Mouse (Mus musculus) lung, postnatal 14 days (tissue): ENCODE results near the gene Dscaml1.
A peak's percentile ranks its signal among the peaks of the same experiment; 100 is the strongest.

ENCODE experiments used
- DNase-seq: peaks from one replicate; pipeline ENCODE4 v3.0.0; 2021

Dscaml1 gene

DNA sequence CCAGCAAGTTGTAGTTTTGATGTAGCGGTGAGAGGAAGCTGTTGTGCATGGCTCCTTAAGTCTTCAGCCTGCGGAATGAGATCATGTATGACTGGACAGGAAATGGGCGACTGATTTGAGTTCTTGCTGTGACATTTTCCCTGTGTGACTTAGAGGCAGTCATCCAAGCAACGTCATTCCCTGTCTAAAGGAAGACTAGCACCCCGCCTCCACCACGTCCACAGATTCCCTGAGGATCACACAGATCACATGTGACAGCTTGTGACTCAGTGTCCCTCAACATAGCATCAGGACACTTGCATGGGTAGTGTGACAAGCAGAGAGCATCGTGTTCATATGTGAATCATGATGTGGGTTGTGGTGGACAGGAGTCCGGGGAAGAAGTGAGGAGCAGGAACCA is 147.6 kb downstream of the Dscaml1 start:
- no peak for DNase-seq

DNA sequence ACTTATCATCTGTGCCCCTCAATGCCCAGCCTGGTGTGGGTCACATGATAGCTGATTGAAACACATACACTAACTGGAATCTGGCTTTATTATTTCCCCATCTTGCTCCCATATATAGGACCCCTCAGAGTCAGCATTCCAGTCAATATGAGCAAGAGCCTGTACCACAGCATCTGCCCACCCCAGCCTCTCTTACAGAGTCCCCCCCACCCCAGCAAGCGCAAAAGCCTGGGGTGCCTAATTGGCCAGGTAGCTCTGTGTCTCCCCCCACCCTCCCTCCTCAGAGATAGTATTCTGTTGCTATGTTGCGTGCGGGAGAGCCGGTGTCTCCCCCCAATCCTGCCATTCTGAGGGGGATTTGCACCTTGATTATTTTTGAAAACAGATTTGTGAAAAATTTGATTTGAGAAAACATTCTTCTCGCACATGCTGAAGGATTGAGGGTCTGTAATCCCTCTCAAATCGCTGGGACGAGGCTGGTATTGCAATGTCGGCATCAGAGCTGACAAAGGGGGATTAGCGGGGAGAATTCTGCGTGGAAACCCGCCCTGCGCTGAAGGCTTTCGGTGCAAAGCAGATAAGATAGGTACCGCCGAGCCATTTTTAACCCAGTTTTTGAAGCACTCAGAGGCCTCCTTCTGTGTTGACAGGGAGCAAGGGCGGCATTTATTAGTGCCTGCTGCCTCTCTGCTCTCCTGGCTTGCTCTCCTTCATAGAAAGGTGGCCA is 153.8 kb downstream of the Dscaml1 start:
- DNase-seq = no peak

DNA sequence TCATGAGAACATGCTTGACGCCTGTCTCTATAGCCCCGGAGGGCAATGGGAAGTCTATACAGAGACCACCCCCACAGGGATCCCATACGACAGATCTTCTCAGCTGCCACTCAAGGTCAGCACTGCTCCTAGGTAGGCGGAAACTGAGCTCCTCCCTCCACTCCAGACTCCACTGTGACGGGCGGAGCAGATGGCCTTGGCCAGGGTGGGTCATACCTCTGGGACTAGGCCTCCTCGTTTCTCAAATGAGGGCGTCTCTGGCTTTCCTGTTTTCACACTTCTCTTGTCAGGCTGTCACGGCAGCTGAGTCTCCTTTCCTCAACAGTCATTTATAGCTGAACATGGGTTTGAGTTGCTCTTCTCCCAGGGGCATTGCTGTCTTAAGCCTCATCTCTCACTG is 160.0 kb downstream of the Dscaml1 start:
- DNase-seq = no peak

DNA sequence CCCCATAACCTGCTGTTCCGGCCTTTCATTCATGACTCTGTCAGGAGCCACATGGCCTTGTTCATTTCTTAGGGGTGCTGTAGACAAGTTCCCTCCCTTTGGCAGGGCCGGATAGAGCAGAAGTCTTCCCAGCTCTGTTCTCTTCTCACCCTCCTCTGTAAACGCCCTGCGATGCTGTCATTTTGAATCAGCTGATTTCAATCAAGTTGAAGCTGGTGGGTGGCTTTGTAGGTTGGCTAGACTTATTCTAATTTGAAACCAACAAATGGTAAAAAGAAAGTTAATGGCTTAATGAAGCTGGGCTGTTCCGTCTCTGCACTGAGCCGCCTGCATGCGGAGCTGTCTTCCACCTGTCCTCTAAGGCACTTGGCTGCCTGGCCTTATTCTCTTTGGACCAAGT is 161.3 kb downstream of the Dscaml1 start:
- DNase-seq = no peak

DNA sequence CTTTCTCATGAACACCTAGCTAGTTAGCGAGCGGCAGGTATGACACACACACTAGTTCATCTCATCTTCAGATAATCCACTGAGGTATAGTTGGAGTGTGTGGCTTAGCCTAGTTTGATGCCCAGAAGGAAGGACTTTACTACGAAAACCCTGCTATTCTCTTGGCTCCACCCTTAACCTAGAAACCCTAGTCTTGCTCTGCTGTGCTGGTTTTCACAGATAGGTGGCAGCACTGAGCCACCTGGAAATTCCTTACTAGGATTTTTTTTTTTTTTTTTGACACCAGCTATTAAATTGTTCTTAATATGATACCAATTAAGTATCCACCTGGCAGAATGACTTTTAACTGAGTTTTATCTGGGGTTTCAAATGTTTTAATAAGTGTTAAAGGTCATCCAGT is 163.4 kb downstream of the Dscaml1 start:
- peak; percentile 62 for DNase-seq

DNA sequence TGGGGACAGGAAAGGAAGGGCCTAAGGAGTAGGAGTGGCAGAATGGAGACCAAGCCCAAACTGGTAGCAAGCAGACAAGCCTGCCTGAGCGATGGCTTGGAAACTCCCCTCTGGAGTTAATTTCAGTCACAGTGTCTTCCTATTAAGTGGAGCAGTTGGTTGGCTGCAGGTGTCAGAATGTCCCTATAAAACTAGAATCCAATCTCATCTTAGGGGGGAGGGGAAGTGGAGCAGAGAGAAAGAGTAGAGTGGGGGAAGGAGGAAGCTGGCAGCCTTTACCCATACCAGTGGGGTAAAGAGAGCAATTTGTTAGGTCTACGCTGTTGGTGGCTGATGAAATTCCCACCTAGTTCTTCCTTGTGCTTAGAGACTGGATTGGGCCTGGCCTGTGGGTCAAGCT is 164.6 kb downstream of the Dscaml1 start:
- no peak for DNase-seq

DNA sequence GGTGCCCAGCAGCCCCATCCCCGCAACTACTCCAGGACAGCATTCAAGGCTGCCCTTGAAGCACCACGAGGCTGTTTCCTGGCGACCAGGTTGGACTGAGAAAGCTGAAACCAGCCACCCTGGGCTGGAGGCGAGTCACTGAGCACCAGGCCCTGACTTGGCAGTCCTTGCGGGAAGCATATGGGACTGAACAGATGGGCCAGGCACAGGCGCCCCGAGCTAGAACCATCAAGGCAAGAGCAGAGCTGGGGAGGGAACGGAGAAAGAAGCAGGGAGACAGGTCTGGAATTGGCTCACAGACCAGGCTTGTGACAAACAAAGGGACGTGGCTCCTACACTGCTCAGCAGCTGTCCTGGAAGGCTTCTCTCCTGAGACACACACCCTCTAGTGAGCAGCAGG is 165.9 kb downstream of the Dscaml1 start:
- no peak for DNase-seq

DNA sequence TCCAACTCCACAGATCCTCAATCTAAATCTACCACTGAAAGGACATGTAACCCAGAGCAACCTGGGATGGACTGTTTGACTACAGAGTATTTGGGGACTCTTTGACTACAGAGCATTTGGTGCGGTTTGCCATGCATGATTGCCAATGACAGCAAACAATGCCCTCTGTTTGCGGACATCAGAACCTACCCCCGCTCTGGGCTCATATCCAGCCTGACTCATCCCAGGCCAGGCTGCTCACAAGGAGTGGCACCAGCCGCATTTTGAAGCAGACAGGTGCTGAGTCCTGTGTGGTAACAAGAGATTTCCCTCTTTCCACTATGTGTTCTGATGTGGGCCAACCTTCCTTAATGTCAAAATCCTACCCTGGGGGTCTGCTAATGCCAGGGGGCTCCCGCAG is 171.7 kb downstream of the Dscaml1 start:
- DNase-seq = no peak

DNA sequence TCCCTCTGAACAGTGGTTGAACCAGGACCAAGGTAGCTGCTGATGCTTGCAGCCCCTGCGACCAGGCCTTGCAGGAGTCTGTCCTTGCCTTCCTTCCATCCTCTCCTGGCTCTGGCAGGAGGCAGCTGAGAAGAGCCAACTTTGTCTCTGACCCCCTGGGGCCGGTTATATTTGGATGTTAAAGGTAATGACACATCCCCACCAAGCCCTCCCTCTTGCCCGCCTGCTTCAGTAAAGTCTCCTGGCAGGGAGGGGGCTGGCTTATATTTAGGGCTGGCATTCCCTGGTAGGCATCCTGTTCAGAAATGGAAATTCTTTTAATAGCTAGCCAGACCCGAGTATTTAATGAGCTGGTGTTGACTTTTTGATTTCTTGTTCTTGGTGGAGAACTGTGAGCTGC is 172.9 kb downstream of the Dscaml1 start:
- no peak for DNase-seq

DNA sequence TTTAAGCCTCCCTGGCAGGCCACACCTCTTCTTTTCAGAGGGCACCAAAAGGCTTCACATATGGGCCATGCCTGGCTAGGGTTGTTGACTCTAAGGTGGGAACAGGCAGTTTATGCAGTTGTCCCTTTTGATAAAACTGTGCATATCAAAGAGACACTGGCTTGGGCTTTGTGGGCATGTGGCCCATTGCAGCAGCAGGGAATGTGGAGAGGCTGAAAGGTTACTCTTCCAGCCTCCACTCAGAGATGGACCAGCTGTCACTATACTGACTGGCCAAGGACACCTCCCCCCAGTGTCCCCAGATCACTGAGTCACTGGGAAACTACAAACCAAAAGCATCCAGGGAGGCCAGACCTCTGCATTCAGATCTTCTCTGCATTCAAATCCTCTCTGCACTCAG is 180.9 kb downstream of the Dscaml1 start:
- DNase-seq = no peak

DNA sequence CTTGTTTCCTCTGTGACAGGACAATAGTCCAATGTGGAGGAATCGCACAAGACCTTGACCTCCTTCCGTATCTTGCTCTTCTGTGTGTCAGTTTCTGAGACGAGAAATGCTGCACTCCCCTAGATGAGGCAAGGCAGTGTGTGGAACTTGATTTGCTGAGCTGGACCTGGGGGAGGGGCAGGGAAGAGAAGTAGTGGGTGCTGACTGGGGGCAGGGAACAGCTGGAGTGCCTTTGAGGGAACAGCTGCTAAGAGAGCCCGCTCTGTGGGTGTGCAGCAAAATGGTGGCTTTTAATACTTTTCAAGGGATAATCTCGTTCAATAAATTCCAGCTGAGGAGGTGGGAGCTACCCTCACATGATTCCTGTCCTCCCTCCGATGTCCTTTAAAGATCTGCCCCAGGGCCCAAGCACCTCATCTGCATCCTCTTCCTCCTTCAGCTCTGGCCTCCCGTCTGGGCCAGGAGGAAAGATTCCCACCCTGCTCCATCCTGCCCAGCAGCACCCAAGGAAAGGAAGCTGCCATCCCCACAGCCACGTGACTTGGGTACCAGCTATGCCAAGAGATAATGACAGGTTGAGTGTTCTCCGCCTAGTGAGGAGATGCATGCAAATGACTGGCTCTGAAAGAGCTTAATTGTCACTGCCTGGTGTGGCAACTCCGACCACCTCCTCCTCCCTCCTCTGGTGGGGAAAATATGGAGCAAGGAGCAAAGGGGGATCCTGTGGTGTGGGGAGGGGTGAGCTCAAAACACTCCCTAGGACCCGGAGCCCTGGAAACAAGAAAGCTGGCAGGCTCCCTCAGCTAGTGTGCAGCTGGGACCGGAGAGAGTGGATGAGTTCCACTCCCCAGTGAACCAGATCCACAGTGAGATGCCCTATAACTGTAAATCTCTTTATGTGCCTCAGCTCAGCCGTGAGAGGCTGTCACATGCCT is 181.9 kb downstream of the Dscaml1 start:
- DNase-seq = no peak

DNA sequence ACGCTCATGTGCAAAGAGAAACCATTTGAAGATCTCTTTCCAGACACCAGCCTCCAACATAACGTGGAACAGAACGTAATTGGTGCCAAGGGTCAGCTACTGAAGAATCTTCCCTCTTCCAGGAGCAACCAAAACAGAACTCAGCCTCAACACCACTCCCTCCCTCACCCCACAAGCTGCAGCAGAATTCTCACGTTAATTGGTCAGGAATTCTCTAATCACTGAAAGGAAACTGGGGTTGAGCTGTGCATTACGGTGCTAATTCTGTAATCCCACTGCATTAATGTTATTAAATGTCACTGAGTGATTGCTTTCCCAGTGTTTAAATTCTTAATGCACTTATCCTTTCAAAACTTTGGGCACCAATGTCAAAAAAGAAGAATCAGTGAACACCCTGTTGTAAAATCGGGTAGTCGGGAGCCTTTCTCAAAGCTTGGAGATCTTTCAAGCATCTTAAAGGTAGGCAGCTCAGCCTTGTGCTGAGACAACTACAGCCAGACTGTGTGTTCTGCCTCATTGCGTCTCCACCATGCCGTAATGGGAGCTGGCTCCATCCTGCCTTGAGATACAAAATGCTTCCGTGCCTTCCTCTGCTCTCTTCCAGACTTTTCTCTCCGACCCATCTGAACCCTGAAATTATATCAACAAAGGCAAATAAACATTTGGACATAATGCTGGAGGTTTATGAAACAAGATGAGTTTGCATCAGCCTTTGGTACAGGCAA is 184.1 kb downstream of the Dscaml1 start:
- DNase-seq = no peak

DNA sequence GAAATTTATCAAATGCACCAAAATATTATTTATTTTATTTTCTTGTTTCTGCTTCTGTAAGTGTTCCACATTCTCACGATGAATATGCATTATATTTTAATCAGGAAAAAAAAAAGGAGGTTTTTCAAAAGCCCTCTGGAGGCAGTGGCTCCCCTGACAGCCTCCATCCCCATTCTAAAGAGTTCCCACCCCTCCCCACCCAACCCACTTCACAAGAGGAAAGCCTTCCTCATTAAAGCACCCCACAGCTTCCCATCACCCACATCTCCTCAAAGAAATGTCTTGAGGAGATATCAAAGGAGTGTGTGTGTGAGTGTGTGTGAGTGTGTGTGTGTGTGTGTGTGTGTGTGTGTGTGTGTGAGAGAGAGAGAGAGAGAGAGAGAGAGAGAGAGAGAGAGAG is 188.2 kb downstream of the Dscaml1 start:
- DNase-seq = no peak

DNA sequence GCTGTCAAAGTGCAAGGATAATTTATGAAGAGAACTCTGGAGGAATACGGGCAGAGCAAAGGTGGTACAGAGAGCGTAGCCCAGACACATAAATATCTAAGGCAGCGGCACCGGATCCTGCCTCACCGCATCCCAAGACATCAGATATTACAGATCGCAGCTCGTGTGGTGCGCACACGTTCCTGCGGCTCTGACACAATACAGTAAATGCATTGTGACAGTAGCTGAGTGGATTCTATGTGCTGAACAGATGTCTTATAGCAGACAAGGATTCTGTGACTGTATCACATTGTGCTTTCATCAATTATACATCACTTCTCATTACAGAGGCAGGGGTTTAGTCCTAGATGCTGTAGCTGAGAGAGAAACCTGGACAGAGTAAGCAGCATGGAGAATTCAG is 191.5 kb downstream of the Dscaml1 start:
- no peak for DNase-seq

DNA sequence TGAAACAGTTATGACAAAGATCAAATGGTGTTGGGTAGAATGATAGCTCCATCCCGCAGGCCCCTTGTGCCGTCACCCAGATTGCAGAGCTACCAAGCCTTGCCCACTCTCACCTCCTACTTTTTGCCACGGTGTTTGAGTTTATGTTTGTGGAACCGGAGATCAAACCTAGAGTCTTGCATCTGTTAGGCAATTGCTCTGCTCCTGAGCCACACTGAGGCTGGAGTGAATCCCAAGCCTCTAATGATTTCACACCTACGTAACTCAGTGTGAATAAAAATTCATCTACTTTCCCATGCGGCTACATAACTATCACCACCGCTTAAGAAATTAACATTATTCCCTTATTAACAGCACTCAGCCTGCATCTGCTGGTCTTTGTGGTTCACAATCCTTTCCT is 192.0 kb downstream of the Dscaml1 start:
- no peak for DNase-seq

DNA sequence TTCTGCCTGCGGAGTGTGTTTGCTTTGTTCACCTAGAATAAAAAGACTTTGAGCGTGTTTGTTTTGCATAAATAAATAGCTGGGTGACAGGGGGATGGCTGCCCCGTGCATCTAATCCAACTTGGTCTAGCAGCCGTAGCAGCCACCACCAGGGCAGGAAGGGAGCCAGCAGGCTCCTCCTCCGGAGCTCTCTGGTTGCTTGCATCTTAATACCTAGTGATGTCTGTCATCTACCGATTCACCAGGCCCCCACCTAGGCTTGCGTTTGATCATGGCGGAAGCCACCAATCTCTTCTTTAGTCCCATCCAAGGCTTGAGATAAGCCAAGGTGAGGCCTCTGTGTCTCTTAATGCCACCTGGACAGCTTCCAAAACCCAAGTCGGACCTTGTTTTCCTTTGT is 193.6 kb downstream of the Dscaml1 start:
- DNase-seq = no peak

DNA sequence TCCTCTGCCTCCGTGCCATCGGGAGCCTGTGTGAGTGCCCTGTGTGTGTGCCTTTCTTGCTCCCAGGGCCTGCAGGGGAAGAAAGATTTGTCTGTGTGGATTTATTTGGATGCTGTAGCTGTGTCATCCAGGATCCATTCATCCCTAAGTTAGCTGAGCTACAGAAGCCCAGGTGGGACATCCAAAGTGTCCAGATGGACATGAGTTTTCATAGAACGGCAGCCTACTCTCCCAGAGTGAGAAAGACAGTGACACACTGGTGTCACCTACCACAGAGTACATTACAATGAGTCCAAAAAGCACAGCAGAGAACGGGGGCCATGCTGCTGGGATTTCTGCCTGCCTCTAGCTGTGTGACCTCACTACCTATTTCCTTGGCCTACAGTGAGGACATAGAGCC is 194.5 kb downstream of the Dscaml1 start:
- no peak for DNase-seq

DNA sequence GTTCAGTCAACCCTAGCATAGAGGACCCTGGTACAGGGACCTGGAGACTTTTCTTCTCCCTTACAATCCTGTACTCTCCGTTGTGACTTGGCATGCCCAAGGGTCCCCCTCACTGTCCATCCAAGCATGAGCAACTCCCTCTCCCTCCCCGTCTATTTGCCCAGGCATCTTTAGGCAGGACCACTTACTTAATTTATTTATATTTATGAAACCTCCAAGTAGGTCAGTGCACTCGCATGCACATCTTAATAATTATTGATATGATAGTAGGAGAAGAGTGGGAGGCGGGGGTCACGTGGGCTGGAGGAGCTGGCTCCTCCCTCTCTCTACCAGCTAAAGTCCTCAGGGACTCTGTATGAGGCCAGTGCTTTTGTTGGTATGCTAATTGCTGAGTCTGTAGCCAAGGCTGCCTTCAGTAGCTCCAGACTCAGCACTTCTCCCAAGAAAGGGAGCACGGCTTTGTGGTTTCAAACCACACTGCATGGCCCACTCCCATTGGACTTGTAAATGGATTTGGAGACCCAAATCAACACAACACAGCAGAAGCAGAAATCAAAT is 199.5 kb downstream of the Dscaml1 start:
- no peak for DNase-seq

DNA sequence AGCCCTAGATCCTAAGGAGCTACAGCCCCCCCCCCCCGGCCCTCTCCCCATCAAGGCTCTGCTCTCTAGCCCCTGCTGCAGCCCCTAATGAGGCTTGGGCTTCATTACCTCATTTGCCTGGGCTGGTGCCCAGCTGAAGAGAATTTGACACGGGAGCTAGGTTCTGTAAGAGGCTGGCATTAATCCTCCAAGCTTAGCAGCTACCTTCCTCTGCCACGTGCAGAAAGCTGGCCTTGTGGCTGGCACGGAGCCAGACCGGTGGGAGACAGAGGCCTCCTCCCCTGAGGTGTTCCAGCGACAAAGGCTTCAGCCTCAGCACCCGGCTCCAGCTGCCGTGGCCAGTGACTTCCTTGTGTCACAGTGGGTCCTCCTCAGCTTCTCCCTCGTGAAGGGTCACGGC is 206.1 kb downstream of the Dscaml1 start:
- peak; percentile 3 for DNase-seq

DNA sequence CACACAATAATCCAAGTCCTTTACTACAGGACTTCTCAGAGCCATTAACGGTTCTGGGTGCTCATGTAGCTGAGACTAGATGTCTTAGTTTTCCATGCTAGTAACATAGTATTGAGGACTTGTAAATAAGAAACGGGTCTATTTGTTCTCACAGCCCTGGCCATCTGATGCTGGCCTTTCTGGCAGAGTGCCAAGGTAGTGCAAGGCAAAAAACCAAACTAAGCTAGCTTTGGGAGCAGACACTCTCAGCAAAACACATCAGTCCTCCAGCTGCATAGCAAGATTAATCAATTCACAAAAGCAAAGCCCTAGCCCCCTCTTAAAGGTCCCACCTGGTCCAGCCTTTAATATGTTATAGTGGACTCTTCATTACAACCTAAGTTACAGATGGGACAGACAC is 206.6 kb downstream of the Dscaml1 start:
- peak; percentile 36 for DNase-seq

DNA sequence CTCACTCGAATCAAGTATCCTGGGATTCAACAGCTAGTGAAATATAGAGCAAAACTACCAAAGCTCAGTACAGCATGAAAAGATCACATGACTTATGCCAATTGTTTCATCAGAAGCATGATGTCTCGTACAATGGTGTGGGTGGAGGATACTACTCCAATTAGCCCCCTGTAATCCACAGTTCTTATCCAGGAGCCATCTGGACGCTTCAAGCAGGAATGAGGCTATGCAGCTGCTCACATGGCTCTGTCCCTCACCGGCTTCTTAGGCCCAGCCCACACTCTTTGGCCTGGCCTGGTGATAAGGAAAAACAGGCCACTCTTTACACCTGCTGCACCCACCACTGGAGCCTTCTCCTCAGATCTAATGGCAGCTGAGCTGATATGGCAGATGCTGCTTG is 208.6 kb downstream of the Dscaml1 start:
- no peak for DNase-seq

DNA sequence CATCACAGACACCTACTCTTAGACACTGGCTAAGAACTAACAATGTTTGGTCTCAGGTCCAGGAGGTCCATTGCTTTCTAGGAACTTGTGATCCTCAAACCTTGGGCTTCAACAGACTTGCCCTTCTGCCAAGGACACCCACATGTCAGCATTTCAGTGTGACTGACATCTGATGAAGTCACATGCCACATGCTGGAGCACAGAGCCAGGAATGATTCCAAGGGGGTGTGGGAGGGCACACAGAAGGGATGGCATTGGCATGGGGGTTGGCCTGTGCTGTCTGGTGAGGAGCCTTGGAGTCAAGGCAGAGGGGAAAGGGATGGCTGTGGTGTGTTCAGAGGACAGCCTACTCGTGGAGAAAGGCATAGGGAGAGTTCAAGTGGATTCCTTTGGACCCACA is 210.9 kb downstream of the Dscaml1 start:
- no peak for DNase-seq

DNA sequence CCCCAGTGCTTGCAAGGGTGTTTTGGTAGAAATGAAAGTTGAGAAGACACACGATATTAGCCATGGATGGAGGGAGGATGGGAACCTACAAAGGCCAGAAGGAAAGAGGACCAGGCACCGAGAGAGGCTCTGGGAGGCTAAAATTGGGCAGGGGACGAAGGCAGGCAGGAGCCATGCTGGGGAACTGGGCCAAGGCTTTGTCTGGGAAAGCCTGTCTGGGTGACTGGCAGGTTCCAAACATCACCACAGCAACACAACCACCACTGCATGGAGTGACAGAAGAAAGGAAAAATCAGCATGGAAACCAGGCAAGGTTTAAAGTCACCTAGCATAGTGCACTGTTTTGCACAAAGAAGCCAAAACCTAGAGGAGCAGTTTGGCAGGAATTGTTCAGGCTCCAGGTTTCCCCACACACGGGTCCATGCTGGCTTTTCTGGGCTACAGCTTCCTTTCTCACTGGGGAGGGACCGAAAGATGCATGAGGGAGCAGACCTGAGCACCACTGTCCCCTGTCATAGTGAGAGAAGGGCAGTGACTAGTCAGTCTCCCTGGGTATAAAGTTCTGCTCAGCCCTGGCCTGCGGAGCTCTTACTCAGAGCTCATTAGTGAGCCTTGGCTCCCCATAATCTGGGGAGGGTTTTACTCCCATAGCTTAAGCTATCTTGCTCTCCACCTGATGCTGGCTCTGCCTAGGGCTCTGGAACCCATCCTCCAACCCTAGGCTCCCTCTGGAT is 211.9 kb downstream of the Dscaml1 start:
- no peak for DNase-seq
